Mouse (Mus musculus) small intestine, adult 2 months (tissue): ENCODE data around the gene Gm17268. TPM values are rescaled to one million over a fixed set of nuclear protein-coding genes. Genes with fewer than 3 reads are reported as not detected.

Experiments
- H3K27ac ChIP-seq: fragments of 200-500 bp; 2 replicates; pipeline ENCODE4 v1.5.1; 2012; ENCODE audit warnings: low read depth, low read length, control low read depth, inconsistent platforms; ENCODE audit not compliant: insufficient read depth
- H3K27me3 ChIP-seq: fragments of 200-500 bp; 2 replicates; pipeline ENCODE4 v1.6.1; 2012; ENCODE audit warnings: mild to moderate bottlenecking, moderate library complexity, low read length, inconsistent platforms; ENCODE audit not compliant: control insufficient read depth, insufficient read depth
- H3K36me3 ChIP-seq: fragments of 200-500 bp; 2 replicates; pipeline ENCODE4 v1.6.1; 2012; ENCODE audit warnings: mild to moderate bottlenecking, low read length, control low read depth, inconsistent platforms; ENCODE audit not compliant: control insufficient read depth, insufficient read depth
- H3K4me1 ChIP-seq: fragments of 200-500 bp; 2 replicates; pipeline ENCODE4 v1.6.1; 2012; ENCODE audit warnings: low read length, inconsistent platforms, mixed read lengths; ENCODE audit not compliant: control insufficient read depth, insufficient read depth, insufficient read length
- H3K4me3 ChIP-seq: fragments of 200-500 bp; 2 replicates; pipeline ENCODE4 v1.5.1; 2012; ENCODE audit warnings: low read depth, mild to moderate bottlenecking, control low read depth, inconsistent platforms, low read length, moderate library complexity
- CTCF ChIP-seq: fragments of 200-500 bp; IDR thresholded peaks from 2 replicates; pipeline ENCODE4 v1.5.1; 2012; ENCODE audit warnings: low read depth, mild to moderate bottlenecking, control low read depth, inconsistent platforms, low read length, moderate library complexity, mixed read lengths; ENCODE audit not compliant: insufficient replicate concordance, insufficient read length; ENCODE audit errors: extremely low read depth
- POLR2A ChIP-seq: fragments of 200-500 bp; IDR thresholded peaks from 2 replicates; pipeline ENCODE4 v1.6.1; 2012; ENCODE audit warnings: low read depth, mild to moderate bottlenecking, control low read depth, inconsistent platforms, low read length, moderate library complexity
- whole genome bisulfite sequencing: fragments of 180-500 bp; shearing (Covaris S2); methylation state at CpG from one replicate; pipeline ENCODE4 v1.1.7; 2018; 5-methylcytosine and 5-hydroxymethylcytosine counted together
- polyA plus RNA-seq: library from polyadenylated mRNA; depleted of rRNA; stranded (reverse); fragments of >200 nt; gene quantifications from 2 replicates; pipeline ENCODE4 v1.2.3, GENCODE M21; 2012

Gm17268 gene
- polyA plus RNA-seq, 1 experiment = not detected

- Histone ChIP-seq H3K4me3 (no peak overlapping the region), H3K27ac (no peak overlapping the region), H3K27me3 (no peaks in the 10 kb centered on the region), H3K4me1 (no peaks in the 10 kb centered on the region), H3K36me3 (no peaks in the 10 kb centered on the region)
- 38% methylated on average over 6 of the region's 6 CpGs for WGBS
- TF ChIP-seq CTCF (peak; percentile 30; the same call in 1 of the 2 replicates), POLR2A (no peak)
Observed at GRCm38 (mm10) chr11:82047746-82048415, 9.5 kb upstream of the Gm17268 start.

- no peak within 1 kb of the TSS for H3K27ac ChIP-seq
- no peak within 1 kb of the TSS for H3K4me3 ChIP-seq
- TF ChIP-seq POLR2A = no peak
- TF ChIP-seq CTCF = no peak
- no peaks in the 10 kb centered on the region for H3K4me1 ChIP-seq
- 80% methylated on average over 3 of the region's 3 CpGs for WGBS
- H3K27me3 ChIP-seq = no peaks in the 10 kb centered on the region
- no peaks in the 10 kb centered on the region for H3K36me3 ChIP-seq
Observed at GRCm38 (mm10) chr11:82045471-82045870, 7.1 kb upstream of the Gm17268 start, which contains the start of gene Ccl7. TSS of gene Ccl7 (plus strand) at chr11:82045712.

GRCm38 (mm10) chr11:82041671-82042080, 3.3 kb upstream of the Gm17268 start:
- no peaks in the 10 kb centered on the region for H3K4me1 ChIP-seq
- 73% methylated on average over 4 of the region's 4 CpGs for WGBS
- H3K4me3 ChIP-seq = no peak overlapping the region
- TF ChIP-seq POLR2A (no peak), CTCF (no peak)
- H3K27ac ChIP-seq = no peak overlapping the region
- H3K36me3 ChIP-seq = no peaks in the 10 kb centered on the region
- H3K27me3 ChIP-seq = no peaks in the 10 kb centered on the region

GRCm38 (mm10) chr11:82039132-82039660, 834 bp upstream of the Gm17268 start:
- Histone ChIP-seq H3K27me3 (no peaks in the 10 kb centered on the region), H3K36me3 (no peaks in the 10 kb centered on the region), H3K4me3 (no peak overlapping the region), H3K27ac (no peak overlapping the region), H3K4me1 (no peaks in the 10 kb centered on the region)
- 49% methylated on average over 3 of the region's 3 CpGs for WGBS
- TF ChIP-seq POLR2A (no peak), CTCF (no peak)

GRCm38 (mm10) chr11:82035857-82036256, 2.5 kb downstream of the Gm17268 start:
- no peak overlapping the region for H3K27ac ChIP-seq
- no peak overlapping the region for H3K4me3 ChIP-seq
- TF ChIP-seq CTCF (no peak), POLR2A (no peak)
- peaks cover 5% of the 10 kb centered on the region; the same call in 1 of the 2 replicates for H3K4me1 ChIP-seq
- H3K27me3 ChIP-seq = no peaks in the 10 kb centered on the region
- H3K36me3 ChIP-seq = no peaks in the 10 kb centered on the region
- 66% methylated on average over 2 of the region's 2 CpGs for WGBS

- peaks cover 5% of the 10 kb centered on the region; the same call in 1 of the 2 replicates for H3K4me1 ChIP-seq
- no peaks in the 10 kb centered on the region for H3K27me3 ChIP-seq
- no peak for TF ChIP-seq POLR2A
- 29% methylated on average over 5 of the region's 5 CpGs for WGBS
- no peaks in the 10 kb centered on the region for H3K36me3 ChIP-seq
- H3K27ac ChIP-seq = no peak within 1 kb of the TSS
- no peak within 1 kb of the TSS for H3K4me3 ChIP-seq
Observed at GRCm38 (mm10) chr11:82035356-82035755, 3.0 kb downstream of the Gm17268 start, which contains the start of gene Ccl2. TSS of gene Ccl2 (plus strand) at chr11:82035571.

GRCm38 (mm10) chr11:82034446-82034845, 3.9 kb downstream of the Gm17268 start:
- no peak overlapping the region for H3K27ac ChIP-seq
- H3K4me1 ChIP-seq = peaks cover 5% of the 10 kb centered on the region; the same call in 1 of the 2 replicates
- no peak for TF ChIP-seq POLR2A
- TF ChIP-seq CTCF = no peak
- H3K36me3 ChIP-seq = no peaks in the 10 kb centered on the region
- no peak overlapping the region for H3K4me3 ChIP-seq
- WGBS = 84% methylated on average over 7 of the region's 7 CpGs
- no peaks in the 10 kb centered on the region for H3K27me3 ChIP-seq
